Comparison of ENCODE assay signal across 8 mouse cellular contexts in genomic region chr4:128805150-128806042, GRCm38 (mm10). TPM values are rescaled to one million over a fixed set of nuclear protein-coding genes. Genes with fewer than 3 reads are reported as not detected.
A peak's percentile ranks its signal among the peaks of the same experiment; 100 is the strongest.
DNase-seq lines count a peak whose midpoint lies in the region; ATAC-seq and TF ChIP-seq lines count a peak whose summit lies in the region.

No protein-coding gene starts in this region.

- H3K36me3 ChIP-seq in embryonic facial prominence, embryonic 14.5 days (ENCODE audit: control insufficient read depth, insufficient read depth, low read length), result no peaks in the 10 kb centered on the region
- H3K36me3 ChIP-seq in hindbrain, embryonic 16.5 days (ENCODE audit: control insufficient read depth, insufficient read depth, low read length), result no peaks in the 10 kb centered on the region
- no peaks in the 10 kb centered on the region for H3K36me3 ChIP-seq in liver, embryonic 11.5 days (ENCODE audit: control insufficient read depth, insufficient read depth, low read length)

- peak overlapping the region; percentile 90 for H3K4me3 ChIP-seq in left cerebral cortex, adult 2 months
- H3K4me3 ChIP-seq in embryonic facial prominence, embryonic 14.5 days (ENCODE audit: low read depth, low read length), result peak overlapping the region; percentile 77
- H3K4me3 ChIP-seq in hindbrain, embryonic 16.5 days (ENCODE audit: low read length), result peak overlapping the region; percentile 87
- peak overlapping the region; percentile 98 for H3K4me3 ChIP-seq in liver, embryonic 11.5 days (ENCODE audit: low read depth, low read length)

- DNase-seq in left cerebral cortex, adult 2 months (ENCODE audit: extremely low spot score in 1 of 2, low spot score in 2 of 2), result peak; percentile 38 to 42
- no peak for DNase-seq in left cerebral cortex, postnatal 10 days (ENCODE audit: extremely low spot score in 1 of 2, low spot score in 2 of 2)
- no peak for DNase-seq in Patski (ENCODE audit: low read depth, low spot score)
- DNase-seq in embryonic facial prominence, embryonic 14.5 days (ENCODE audit: low spot score), result peak; percentile 41
- DNase-seq in liver, embryonic 11.5 days (ENCODE audit: low spot score), result peak; percentile 67
- peak; percentile 35 to 36 for DNase-seq in natural killer cell, adult 2 months (ENCODE audit: low spot score in 2 of 2)

- H3K4me2 ChIP-seq in embryonic facial prominence, embryonic 14.5 days (ENCODE audit: low read depth, low read length), result peak overlapping the region; percentile 83
- peak overlapping the region; percentile 97 for H3K4me2 ChIP-seq in hindbrain, embryonic 16.5 days (ENCODE audit: low read length)
- H3K4me2 ChIP-seq in liver, embryonic 11.5 days, result peak overlapping the region; percentile 90

- H3K9me3 ChIP-seq in embryonic facial prominence, embryonic 14.5 days (ENCODE audit: control insufficient read depth, low read length), result no peaks in the 10 kb centered on the region
- H3K9me3 ChIP-seq in hindbrain, embryonic 16.5 days (ENCODE audit: control insufficient read depth, low read length), result no peaks in the 10 kb centered on the region
- H3K9me3 ChIP-seq in liver, embryonic 11.5 days (ENCODE audit: control insufficient read depth, low read length), result no peaks in the 10 kb centered on the region

- H3K27ac ChIP-seq in left cerebral cortex, adult 2 months, result peak overlapping the region; percentile 81
- H3K27ac ChIP-seq in embryonic facial prominence, embryonic 14.5 days (replicated peaks; ENCODE audit: low read depth, low read length), result peak overlapping the region; percentile 97
- H3K27ac ChIP-seq in hindbrain, embryonic 16.5 days (ENCODE audit: low read depth, low read length), result peak overlapping the region; percentile 94
- H3K27ac ChIP-seq in liver, embryonic 11.5 days (ENCODE audit: low read depth, low read length), result peak overlapping the region; percentile 98

- in situ Hi-C loops in Patski (cut with MboI; ENCODE audit: low pct_unique_long_range_greater_than_20kb), result no loop called here

- H3K27me3 ChIP-seq in Patski, result no peaks in the 10 kb centered on the region
- H3K27me3 ChIP-seq in embryonic facial prominence, embryonic 14.5 days (replicated peaks; ENCODE audit: control insufficient read depth, insufficient read depth, low read length), result no peaks in the 10 kb centered on the region
- H3K27me3 ChIP-seq in hindbrain, embryonic 16.5 days (replicated peaks; ENCODE audit: control insufficient read depth, insufficient read depth, low read length), result no peaks in the 10 kb centered on the region
- H3K27me3 ChIP-seq in liver, embryonic 11.5 days (replicated peaks; ENCODE audit: control insufficient read depth, insufficient read depth, low read length), result no peaks in the 10 kb centered on the region

- TF ChIP-seq CTCF in left cerebral cortex, adult 2 months (IDR thresholded peaks at IDR 0.05), result no peak
- TF ChIP-seq CTCF in Patski (IDR thresholded peaks at IDR 0.05), result no peak

- CTCF ChIA-PET in Patski (lab: Charles Lee), result interaction anchor here (1.2 kb wide), 1 partner anchor 53 kb away, joined by 3 read pairs; no protein-coding TSS in a partner anchor

- WGBS in embryonic facial prominence, embryonic 14.5 days, result under 1% methylated on average over 42 of the region's 74 CpGs
- under 1% methylated on average over 58 of the region's 74 CpGs for WGBS in hindbrain, embryonic 16.5 days
- under 1% methylated on average over 72 of the region's 74 CpGs for WGBS in liver, embryonic 11.5 days

- POLR2A ChIA-PET in Patski (lab: Charles Lee), result interaction anchor here (1.2 to 1.7 kb wide), 2 partner anchors 11 to 50 kb away, joined by 4 to 6 read pairs; no protein-coding TSS in a partner anchor

- peak overlapping the region; percentile 96 for H3K9ac ChIP-seq in embryonic facial prominence, embryonic 14.5 days (ENCODE audit: low read depth, low read length)
- H3K9ac ChIP-seq in hindbrain, embryonic 16.5 days (ENCODE audit: low read depth, low read length), result peak overlapping the region; percentile 95
- H3K9ac ChIP-seq in liver, embryonic 11.5 days (ENCODE audit: low read depth, low read length), result peak overlapping the region; percentile 98

- peaks cover 25% of the 10 kb centered on the region for H3K4me1 ChIP-seq in embryonic facial prominence, embryonic 14.5 days (ENCODE audit: control insufficient read depth, insufficient read depth, low read length)
- peaks cover 28% of the 10 kb centered on the region for H3K4me1 ChIP-seq in hindbrain, embryonic 16.5 days (ENCODE audit: control insufficient read depth, insufficient read depth, low read depth, low read length)
- H3K4me1 ChIP-seq in liver, embryonic 11.5 days (replicated peaks; ENCODE audit: control insufficient read depth, insufficient read depth, low read length), result peaks cover 42% of the 10 kb centered on the region

- ATAC-seq in Patski, result peak; percentile 42
- ATAC-seq in embryonic facial prominence, embryonic 14.5 days (ENCODE audit: low read depth), result peak; percentile 10
- ATAC-seq in hindbrain, embryonic 16.5 days, result peak; percentile 12; the same call in 1 of the 2 replicates
- peak; percentile 7; the same call in 1 of the 2 replicates for ATAC-seq in liver, embryonic 11.5 days (replicated peaks; ENCODE audit: low FRiP score)
- ATAC-seq in megakaryocyte progenitor cell, adult 5-6 weeks (replicated peaks; ENCODE audit: poor library complexity), result no peak

- intact Hi-C loops in left cerebral cortex, adult 2 months (cut with DNase I), result no loop called here
- intact Hi-C loops in left cerebral cortex, postnatal 10 days (cut with DNase I), result loop anchor here (5.0 kb wide), 1 partner anchor 47 kb away; no protein-coding TSS in a partner anchor

RNA-seq across cellular contexts. Expression of gene Zfp362, which starts 0.4 kb away (rescaled TPM):
- total RNA-seq in left cerebral cortex, adult 2 months (2021), result 10 to 100 TPM; 27.1 to 28.1 TPM
- 10 to 100 TPM; 43.4 to 45.5 TPM for total RNA-seq in left cerebral cortex, postnatal 10 days (2021)
- 19.9 TPM for polyA plus RNA-seq in Patski (2021)
- polyA plus RNA-seq in embryonic facial prominence, embryonic 14.5 days (2014; fragmentation: Nextera tagmentation; extraction: Ambion mirVana), result 28.6 and 34.0 TPM in 2 replicates
- 29.8 and 33.2 TPM in 2 replicates for polyA plus RNA-seq in hindbrain, embryonic 16.5 days (2015; fragmentation: Nextera tagmentation; extraction: Ambion mirVana)
- polyA plus RNA-seq in liver, embryonic 11.5 days (2014; fragmentation: Nextera tagmentation; extraction: Ambion mirVana), result 23.1 and 25.3 TPM in 2 replicates
- total RNA-seq in megakaryocyte progenitor cell, adult 5-6 weeks (2015), result 20.5 and 22.2 TPM in 2 replicates
- total RNA-seq in megakaryocyte progenitor cell, adult 5-6 weeks (2017), result 4.7 and 5.7 TPM in 2 replicates

RNA-seq across cellular contexts. Expression of gene A3galt2, which starts 50.2 kb away (rescaled TPM):
- under 1 TPM; 0.27 to 0.54 TPM for total RNA-seq in left cerebral cortex, adult 2 months (2021)
- under 1 TPM; 0.45 to 0.47 TPM for total RNA-seq in left cerebral cortex, postnatal 10 days (2021)
- 0.04 TPM for polyA plus RNA-seq in Patski (2021)
- polyA plus RNA-seq in embryonic facial prominence, embryonic 14.5 days (2014; fragmentation: Nextera tagmentation; extraction: Ambion mirVana), result 0.13 TPM in 2 replicates
- polyA plus RNA-seq in hindbrain, embryonic 16.5 days (2015; fragmentation: Nextera tagmentation; extraction: Ambion mirVana), result 0.23 and 0.36 TPM in 2 replicates
- polyA plus RNA-seq in liver, embryonic 11.5 days (2014; fragmentation: Nextera tagmentation; extraction: Ambion mirVana), result 0.14 TPM in 1 of 2 replicates, not detected in the other
- total RNA-seq in megakaryocyte progenitor cell, adult 5-6 weeks (2015), result not detected in 2 replicates
- not detected in 2 replicates for total RNA-seq in megakaryocyte progenitor cell, adult 5-6 weeks (2017)

Comparison
In these comparisons a context has a peak if more than half of its experiments do, and no peak if none do; other contexts are left out.
1. DNase-seq: peak in left cerebral cortex, adult 2 months (2 of 2), embryonic facial prominence, embryonic 14.5 days (single experiment), liver, embryonic 11.5 days (single experiment) and natural killer cell, adult 2 months (2 of 2); none in left cerebral cortex, postnatal 10 days (0 of 2) and Patski (single experiment).
2. Peak in every context shown above with its lines, with median percentiles within 50 percentile points of each other: H3K27ac ChIP-seq, H3K4me3 ChIP-seq, H3K4me2 ChIP-seq and H3K9ac ChIP-seq.